16 mouse cellular contexts compared by ENCODE assay signal in the genomic region with DNA sequence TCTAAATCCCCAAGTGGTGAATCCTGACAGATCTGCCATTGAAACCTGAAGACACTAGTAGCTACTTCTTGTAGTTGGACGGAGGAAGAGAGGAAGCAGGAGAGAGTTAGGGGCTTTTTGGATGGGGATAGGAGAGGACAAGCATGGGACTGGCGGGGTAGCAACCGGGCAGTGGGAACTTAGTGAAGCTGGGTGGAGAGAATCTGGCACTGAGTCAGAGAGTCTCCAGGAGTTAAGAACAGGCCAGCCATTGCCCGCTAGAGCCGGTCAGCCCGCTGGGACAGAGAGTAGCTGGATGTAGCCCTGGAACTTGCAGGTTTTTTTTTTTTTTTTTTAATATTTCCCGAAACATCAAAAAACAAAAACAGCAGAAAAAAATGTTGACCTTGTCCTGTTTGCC. TPM values are rescaled to one million over a fixed set of nuclear protein-coding genes. Genes with fewer than 3 reads are reported as not detected.
DNase-seq lines count a peak whose midpoint lies in the region; ATAC-seq and TF ChIP-seq lines count a peak whose summit lies in the region.
"Had no signal": no experiment of that assay in that cellular context is flagged by ENCODE, and none has a peak within 500 bp of the region (broad histone marks: within the 10 kb centered on the region; RNA-seq: fewer than 3 reads in every experiment).

No protein-coding gene starts in this region.

- no peaks in the 10 kb centered on the region for H3K27me3 ChIP-seq in kidney, embryonic 16.5 days (ENCODE audit: insufficient read depth, low read length)
- H3K27me3 ChIP-seq in ES-Bruce4 (ENCODE audit: control insufficient read depth, insufficient read depth, low read length, poor library complexity, severe bottlenecking) = no peaks in the 10 kb centered on the region
- H3K27me3 ChIP-seq in heart, embryonic 16.5 days (ENCODE audit: control insufficient read depth, insufficient read depth, low read length) = no peaks in the 10 kb centered on the region
- H3K27me3 ChIP-seq: embryonic facial prominence, embryonic 12.5 days; forebrain, embryonic 15.5 days; hindbrain, embryonic 15.5 days; liver, embryonic 12.5 days had no signal

- H3K4me2 ChIP-seq in kidney, embryonic 16.5 days (replicated peaks; ENCODE audit: low read depth, low read length) = no peak overlapping the region
- no peak overlapping the region for H3K4me2 ChIP-seq in heart, embryonic 16.5 days (ENCODE audit: low read depth, low read length)
- H3K4me2 ChIP-seq: embryonic facial prominence, embryonic 12.5 days; forebrain, embryonic 15.5 days; hindbrain, embryonic 15.5 days; liver, embryonic 12.5 days; lung, embryonic 14.5 days had no signal

- no peaks in the 10 kb centered on the region for H3K9me3 ChIP-seq in kidney, embryonic 16.5 days (ENCODE audit: low read length)
- H3K9me3 ChIP-seq in ES-Bruce4 (replicated peaks; ENCODE audit: control insufficient read depth, insufficient read depth, low read length, poor library complexity, severe bottlenecking) = no peaks in the 10 kb centered on the region
- H3K9me3 ChIP-seq in heart, embryonic 16.5 days (replicated peaks; ENCODE audit: control insufficient read depth, low read length) = no peaks in the 10 kb centered on the region
- H3K9me3 ChIP-seq: embryonic facial prominence, embryonic 12.5 days; forebrain, embryonic 15.5 days; hindbrain, embryonic 15.5 days; liver, embryonic 12.5 days; midbrain, embryonic 10.5 days had no signal

- no peaks in the 10 kb centered on the region for H3K36me3 ChIP-seq in kidney, embryonic 16.5 days (ENCODE audit: insufficient read depth, low read length)
- H3K36me3 ChIP-seq in ES-Bruce4 (ENCODE audit: control insufficient read depth, insufficient read depth, low read length, poor library complexity, severe bottlenecking) = no peaks in the 10 kb centered on the region; the same call in 1 of the 2 replicates
- no peaks in the 10 kb centered on the region for H3K36me3 ChIP-seq in heart, embryonic 16.5 days (ENCODE audit: control insufficient read depth, insufficient read depth)
- H3K36me3 ChIP-seq: embryonic facial prominence, embryonic 12.5 days; forebrain, embryonic 15.5 days; hindbrain, embryonic 15.5 days; liver, embryonic 12.5 days had no signal

- no peak for TF ChIP-seq EP300 in ES-Bruce4 (IDR thresholded peaks at IDR 0.05; ENCODE audit: insufficient read depth, low read depth, low read length)

- TF ChIP-seq POLR2A in ES-Bruce4 (IDR thresholded peaks at IDR 0.05; ENCODE audit: insufficient read depth, low read length) = no peak

- intact Hi-C loops in left cerebral cortex, postnatal 14 days (cut with DNase I) = no loop called here

- TF ChIP-seq CTCF in ES-Bruce4 (IDR thresholded peaks at IDR 0.05; ENCODE audit: low read depth, low read length) = no peak

- 0 out of 2 replicates have a peak overlapping the region, but pooled peaks have one; percentile 34 for H3K27ac ChIP-seq in kidney, embryonic 16.5 days (ENCODE audit: low read length)
- H3K27ac ChIP-seq in ES-Bruce4 (ENCODE audit: insufficient read depth, low read length) = no peak overlapping the region
- peak overlapping the region; percentile 55; the same call in 1 of the 2 replicates for H3K27ac ChIP-seq in heart, embryonic 16.5 days (ENCODE audit: low read length)
- H3K27ac ChIP-seq: embryonic facial prominence, embryonic 12.5 days; forebrain, embryonic 15.5 days; hindbrain, embryonic 15.5 days; liver, embryonic 12.5 days; midbrain, embryonic 10.5 days had no signal

- WGBS in kidney, embryonic 16.5 days = 74% methylated on average over 7 of the region's 7 CpGs
- WGBS in heart, embryonic 16.5 days = 71% methylated on average over 7 of the region's 7 CpGs

- no peak for ATAC-seq in kidney, embryonic 16.5 days (ENCODE audit: low FRiP score, low TSS enrichment)
- no peak; the same call in 1 of the 2 replicates for ATAC-seq in heart, embryonic 16.5 days (replicated peaks; ENCODE audit: extremely low read depth, insufficient read depth, low FRiP score)
- ATAC-seq: forebrain, embryonic 15.5 days; liver, embryonic 12.5 days had no signal

- no peak overlapping the region for H3K9ac ChIP-seq in kidney, embryonic 16.5 days (replicated peaks; ENCODE audit: low read length)
- H3K9ac ChIP-seq in ES-Bruce4 (ENCODE audit: low read depth, poor library complexity, severe bottlenecking) = 0 out of 2 replicates have a peak overlapping the region, but pooled peaks have one; percentile 28
- no peak overlapping the region for H3K9ac ChIP-seq in heart, embryonic 16.5 days (ENCODE audit: low read length)
- H3K9ac ChIP-seq: embryonic facial prominence, embryonic 12.5 days; forebrain, embryonic 15.5 days; hindbrain, embryonic 15.5 days; lung, embryonic 14.5 days had no signal

- DNase-seq in heart, adult 11 months = peak; percentile 92
- no peak for DNase-seq in heart, adult 8-10 months (ENCODE audit: low spot score)
- DNase-seq in kidney, adult 8-10 months = no peak
- no peak for DNase-seq in left cerebral cortex, postnatal 14 days (ENCODE audit: low spot score in 2 of 2)
- DNase-seq: cerebellum, adult 8-10 months; lung, embryonic 14.5 days; lung, postnatal 4 days; thymus, adult 2 months had no signal

- H3K4me3 ChIP-seq in kidney, embryonic 16.5 days (ENCODE audit: low read length) = no peak overlapping the region
- H3K4me3 ChIP-seq in ES-Bruce4 (ENCODE audit: low read depth, low read length) = no peak overlapping the region
- H3K4me3 ChIP-seq in heart, embryonic 16.5 days (ENCODE audit: low read length) = no peak overlapping the region
- H3K4me3 ChIP-seq: embryonic facial prominence, embryonic 12.5 days; forebrain, embryonic 15.5 days; hindbrain, embryonic 15.5 days; liver, embryonic 12.5 days; midbrain, embryonic 10.5 days had no signal

- peaks cover 14% of the 10 kb centered on the region; the same call in 1 of the 2 replicates for H3K4me1 ChIP-seq in kidney, embryonic 16.5 days (ENCODE audit: insufficient read depth, low read length)
- H3K4me1 ChIP-seq in ES-Bruce4 (ENCODE audit: control insufficient read depth, insufficient read depth, low read length) = peaks cover 4% of the 10 kb centered on the region
- peaks cover 43% of the 10 kb centered on the region for H3K4me1 ChIP-seq in heart, embryonic 16.5 days (ENCODE audit: control insufficient read depth, insufficient read depth, low read length)

RNA-seq across cellular contexts. Expression of gene Ube2n, which starts 18.4 kb away (rescaled TPM):
- total RNA-seq in heart, adult 8-10 months (2022) = 100 to 1,000 TPM in 1 of 4 experiments, 10 to 100 TPM in 3; 85.8 to 102 (median 94.5) TPM
- 338 and 353 TPM in 2 replicates for polyA plus RNA-seq in kidney, embryonic 16.5 days (2015; fragmentation: Nextera tagmentation; extraction: Ambion mirVana)
- polyA plus RNA-seq in ES-Bruce4 (2011; ENCODE audit: insufficient read depth, insufficient read length, low read depth, missing spikeins) = 280 and 301 TPM in 2 replicates
- polyA plus RNA-seq in heart, embryonic 16.5 days (2015; fragmentation: Nextera tagmentation; extraction: Ambion mirVana) = 246 and 253 TPM in 2 replicates
- total RNA-seq in left cerebral cortex, postnatal 14 days (2021) = 100 to 1,000 TPM; 202 to 212 TPM

RNA-seq across cellular contexts. Expression of gene Nudt4, which starts 30.6 kb away (rescaled TPM):
- 100 to 1,000 TPM; 276 to 382 (median 344) TPM for total RNA-seq in heart, adult 8-10 months (2022)
- 119 and 132 TPM in 2 replicates for polyA plus RNA-seq in kidney, embryonic 16.5 days (2015; fragmentation: Nextera tagmentation; extraction: Ambion mirVana)
- polyA plus RNA-seq in ES-Bruce4 (2011; ENCODE audit: insufficient read depth, insufficient read length, low read depth, missing spikeins) = 128 and 133 TPM in 2 replicates
- 72.6 and 83.7 TPM in 2 replicates for polyA plus RNA-seq in heart, embryonic 16.5 days (2015; fragmentation: Nextera tagmentation; extraction: Ambion mirVana)
- 100 to 1,000 TPM; 185 to 192 TPM for total RNA-seq in left cerebral cortex, postnatal 14 days (2021)

RNA-seq across cellular contexts. Expression of gene Mrpl42, which starts 31.6 kb away (rescaled TPM):
- total RNA-seq in heart, adult 8-10 months (2022) = 100 to 1,000 TPM; 415 to 495 (median 478) TPM
- polyA plus RNA-seq in kidney, embryonic 16.5 days (2015; fragmentation: Nextera tagmentation; extraction: Ambion mirVana) = 318 and 319 TPM in 2 replicates
- 238 and 240 TPM in 2 replicates for polyA plus RNA-seq in ES-Bruce4 (2011; ENCODE audit: insufficient read depth, insufficient read length, low read depth, missing spikeins)
- polyA plus RNA-seq in heart, embryonic 16.5 days (2015; fragmentation: Nextera tagmentation; extraction: Ambion mirVana) = 629 and 634 TPM in 2 replicates
- total RNA-seq in left cerebral cortex, postnatal 14 days (2021) = 10 to 100 TPM; 81.7 to 84.0 TPM
